Mouse (Mus musculus) bone marrow, adult 2 months (tissue): Measurements from ENCODE around the gene Brd1.

Source experiments
- CTCF ChIP-seq: fragments of 200-500 bp; IDR thresholded peaks from 2 replicates; pipeline ENCODE4 v1.5.1; 2011; ENCODE audit warnings: low read length, control low read depth; ENCODE audit not compliant: control insufficient read depth, insufficient read depth
- POLR2A ChIP-seq: fragments of 200-500 bp; IDR thresholded peaks from 2 replicates; pipeline ENCODE4 v1.6.1; 2011; ENCODE audit warnings: low read depth, mild to moderate bottlenecking, control low read depth, low read length, borderline replicate concordance; ENCODE audit not compliant: control insufficient read depth

GRCm38 (mm10) chr15:88712501-88712900 is 21.5 kb downstream of the Brd1 start:
- TF ChIP-seq CTCF (no peak), POLR2A (no peak)
